Mouse (Mus musculus) heart, embryonic 13.5 days (tissue): ENCODE results near the gene Tpmt. TPM values are rescaled to one million over a fixed set of nuclear protein-coding genes. Genes with fewer than 3 reads are reported as not detected.
A peak's percentile ranks its signal among the peaks of the same experiment; 100 is the strongest.

Experiments
- ATAC-seq: fragments of 200-750 bp; cut with Nextera tagmentation; 2 replicates; pipeline ENCODE4 v1.8.0; 2017; ENCODE audit warnings: moderate TSS enrichment; ENCODE audit not compliant: insufficient number of reproducible peaks, low FRiP score, low TSS enrichment; ENCODE audit errors: extremely low read depth
- H3K27ac ChIP-seq: fragments of 300-500 bp; sonication (generic); replicated peaks from 2 replicates; pipeline ENCODE4 v1.5.1; 2015; ENCODE audit warnings: moderate library complexity, mild to moderate bottlenecking, inconsistent platforms
- H3K27me3 ChIP-seq: fragments of 300-500 bp; sonication (generic); replicated peaks from 2 replicates; pipeline ENCODE4 v1.6.1; 2015; ENCODE audit warnings: mild to moderate bottlenecking, inconsistent platforms
- H3K36me3 ChIP-seq: fragments of 300-500 bp; sonication (generic); 2 replicates; pipeline ENCODE4 v1.6.1; 2015; ENCODE audit warnings: mild to moderate bottlenecking, inconsistent platforms
- H3K4me1 ChIP-seq: fragments of 300-500 bp; sonication (generic); 2 replicates; pipeline ENCODE4 v1.6.1; 2015; ENCODE audit warnings: inconsistent platforms
- H3K4me2 ChIP-seq: fragments of 300-500 bp; sonication (generic); 2 replicates; pipeline ENCODE4 v1.6.1; 2015; ENCODE audit warnings: inconsistent platforms, mild to moderate bottlenecking, moderate library complexity
- H3K4me3 ChIP-seq: fragments of 300-500 bp; sonication (generic); 2 replicates; pipeline ENCODE4 v1.5.1; 2015; ENCODE audit warnings: moderate library complexity, mild to moderate bottlenecking, inconsistent platforms
- H3K9ac ChIP-seq: fragments of 300-500 bp; sonication (generic); 2 replicates; pipeline ENCODE4 v1.6.1; 2015; ENCODE audit warnings: inconsistent platforms, mild to moderate bottlenecking, moderate library complexity
- H3K9me3 ChIP-seq: fragments of 300-500 bp; sonication (generic); 2 replicates; pipeline ENCODE4 v1.6.1; 2016; ENCODE audit warnings: inconsistent platforms
- WGBS: fragments of 180-500 bp; shearing (Covaris S2); methylation state at CpG from one replicate; pipeline ENCODE4 v1.1.7; 2015; ENCODE audit warnings: mixed read lengths; 5-methylcytosine and 5-hydroxymethylcytosine counted together
- polyA plus RNA-seq: library from polyadenylated mRNA; unstranded; fragments of >200 nt; fragmentation: Nextera tagmentation; extraction: Ambion mirVana; gene quantifications from 2 replicates; pipeline ENCODE4 v1.2.1, GENCODE M21; 2015

Gene Tpmt
- polyA plus RNA-seq, 1 experiment from 2014 or later, result 11.9 TPM

DNA sequence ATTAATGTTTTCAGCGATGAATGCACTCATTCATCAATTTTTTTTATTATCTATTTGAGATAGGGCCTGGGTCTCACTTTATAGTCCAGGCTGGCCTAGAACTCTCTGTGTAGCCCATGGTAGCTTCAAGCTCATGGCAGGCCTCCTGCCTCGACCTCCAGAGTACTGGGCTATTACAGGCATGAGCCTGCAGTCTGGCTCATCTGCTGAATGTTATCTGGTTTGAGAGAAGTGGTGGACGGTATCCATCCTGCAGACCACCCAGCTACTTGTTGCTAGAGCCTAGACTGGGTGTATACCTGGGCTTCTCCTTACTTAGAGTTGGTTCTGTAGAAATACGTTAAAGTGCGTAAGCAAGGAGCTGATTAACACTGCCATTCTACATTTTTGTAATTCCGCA lies 22.5 kb upstream of the Tpmt start:
- no peaks in the 10 kb centered on the region for H3K9me3 ChIP-seq
- H3K4me3 ChIP-seq, result no peak overlapping the region
- H3K27me3 ChIP-seq, result no peaks in the 10 kb centered on the region
- ATAC-seq, result no peak
- no peak overlapping the region for H3K27ac ChIP-seq
- H3K36me3 ChIP-seq, result peaks cover 41% of the 10 kb centered on the region
- 81% methylated on average over 6 of the region's 6 CpGs for WGBS
- no peak overlapping the region for H3K9ac ChIP-seq
- H3K4me1 ChIP-seq, result peaks cover 4% of the 10 kb centered on the region; the same call in 1 of the 2 replicates
- H3K4me2 ChIP-seq, result no peak overlapping the region

DNA sequence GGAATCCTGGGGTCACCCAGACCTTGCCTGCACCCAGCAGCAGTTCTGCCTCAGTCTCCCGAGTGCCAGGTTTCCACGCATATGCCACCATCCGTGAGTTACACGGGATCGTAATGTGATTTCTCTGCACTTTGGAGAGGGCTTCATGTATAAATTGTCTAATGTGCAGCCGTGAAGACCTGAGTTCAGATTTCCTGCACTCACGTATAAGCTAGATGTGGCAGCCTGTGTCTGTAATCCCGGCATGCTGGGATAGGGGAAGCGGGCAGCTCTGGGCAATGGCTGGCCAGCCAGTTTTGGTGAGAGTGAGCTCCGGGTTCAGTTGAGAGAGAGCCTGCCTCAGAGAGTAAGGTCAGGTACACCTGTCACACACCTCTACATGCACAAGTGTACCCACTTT lies 22.0 kb upstream of the Tpmt start:
- Histone ChIP-seq H3K27ac (no peak overlapping the region), H3K4me2 (no peak overlapping the region), H3K9me3 (no peaks in the 10 kb centered on the region), H3K27me3 (no peaks in the 10 kb centered on the region), H3K36me3 (peaks cover 40% of the 10 kb centered on the region), H3K4me3 (no peak overlapping the region), H3K4me1 (peaks cover 4% of the 10 kb centered on the region; the same call in 1 of the 2 replicates), H3K9ac (no peak overlapping the region)
- WGBS, result 90% methylated on average over 10 of the region's 10 CpGs
- no peak for ATAC-seq

DNA sequence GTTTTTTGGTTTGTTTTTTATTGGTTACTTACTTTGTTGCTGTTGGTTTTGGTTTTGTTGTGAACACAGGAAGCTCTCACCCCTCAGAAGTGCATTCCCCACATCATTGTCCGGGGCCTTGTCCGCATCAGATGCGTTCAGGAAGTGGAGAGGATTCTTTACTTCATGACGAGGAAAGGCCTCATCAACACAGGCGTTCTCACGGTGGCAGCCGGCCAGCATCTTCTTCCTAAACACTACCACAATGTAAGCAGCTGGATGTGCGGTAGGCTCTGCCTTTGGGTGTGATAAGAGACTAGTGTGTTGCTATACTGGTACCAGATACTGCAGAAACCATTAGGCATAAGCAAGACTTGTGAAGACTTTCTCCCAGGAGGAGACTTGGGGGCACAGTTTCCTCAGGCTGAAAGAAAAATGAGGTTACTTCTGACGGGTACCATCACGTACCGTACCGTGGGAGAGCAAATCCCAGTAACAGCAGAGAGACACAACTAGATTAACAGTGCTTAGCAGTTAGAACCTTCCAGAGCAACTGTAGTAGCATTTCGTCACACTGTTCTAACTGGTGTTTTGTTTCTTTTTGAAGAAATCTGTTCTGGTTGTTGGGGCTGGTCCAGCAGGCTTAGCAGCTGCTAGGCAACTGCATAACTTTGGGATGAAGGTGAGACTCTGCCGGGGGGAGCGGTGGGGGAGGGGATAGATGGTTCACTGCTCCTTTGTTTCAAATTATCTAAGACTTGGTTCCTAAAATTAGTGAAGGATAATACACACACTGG lies 19.6 kb upstream of the Tpmt start:
- Histone ChIP-seq H3K9ac (no peak overlapping the region), H3K9me3 (no peaks in the 10 kb centered on the region), H3K4me2 (no peak overlapping the region), H3K27ac (no peak overlapping the region), H3K36me3 (peaks cover 52% of the 10 kb centered on the region), H3K27me3 (no peaks in the 10 kb centered on the region), H3K4me3 (no peak overlapping the region), H3K4me1 (peaks cover 4% of the 10 kb centered on the region; the same call in 1 of the 2 replicates)
- WGBS, result 71% methylated on average over 15 of the region's 15 CpGs
- ATAC-seq, result no peak

DNA sequence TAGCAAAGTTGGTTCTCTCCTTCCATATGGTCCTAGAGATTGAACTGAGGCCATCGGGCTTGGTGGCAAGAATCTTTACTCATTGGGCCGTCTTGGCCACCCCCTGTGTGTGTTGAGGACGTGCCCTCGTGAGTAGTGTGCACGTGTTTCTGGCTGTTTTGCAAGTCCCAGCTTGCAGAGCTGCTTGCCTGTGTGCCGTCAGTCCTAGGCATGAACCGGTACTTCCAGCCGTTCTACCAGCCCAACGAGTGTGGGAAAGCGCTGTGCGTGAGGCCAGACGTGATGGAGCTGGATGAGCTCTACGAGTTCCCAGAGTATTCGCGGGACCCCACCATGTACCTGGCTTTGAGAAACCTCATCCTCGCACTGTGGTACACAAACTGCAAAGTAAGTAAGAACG lies 18.2 kb upstream of the Tpmt start:
- 91% methylated on average over 17 of the region's 17 CpGs for WGBS
- Histone ChIP-seq H3K36me3 (peaks cover 52% of the 10 kb centered on the region), H3K4me2 (no peak overlapping the region), H3K27me3 (no peaks in the 10 kb centered on the region), H3K9ac (no peak overlapping the region), H3K27ac (no peak overlapping the region), H3K4me3 (no peak overlapping the region), H3K4me1 (peaks cover 4% of the 10 kb centered on the region; the same call in 1 of the 2 replicates), H3K9me3 (no peaks in the 10 kb centered on the region)
- no peak for ATAC-seq

DNA sequence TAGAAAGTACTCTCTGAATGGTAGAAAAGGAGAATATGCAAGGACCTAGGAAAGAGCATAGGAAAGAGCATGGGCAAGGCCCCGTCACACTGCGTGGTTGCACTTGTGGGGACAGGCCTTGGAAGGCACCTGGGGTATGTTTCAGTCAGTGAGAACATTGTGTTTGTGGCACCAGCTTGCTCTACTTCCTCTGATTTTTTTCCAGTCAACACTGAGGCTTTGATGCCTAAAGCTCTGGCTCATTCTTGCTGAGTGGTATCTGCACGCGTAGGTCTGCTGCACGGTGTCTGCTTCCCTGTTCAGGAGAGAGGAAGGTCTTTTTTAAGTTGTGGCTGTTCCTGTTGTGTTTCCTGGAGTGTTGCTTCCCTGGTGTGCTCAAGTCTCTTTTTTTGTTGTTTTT lies 12.2 kb upstream of the Tpmt start:
- no peak for ATAC-seq
- Histone ChIP-seq H3K9ac (no peak overlapping the region), H3K36me3 (peaks cover 49% of the 10 kb centered on the region), H3K9me3 (no peaks in the 10 kb centered on the region), H3K27me3 (no peaks in the 10 kb centered on the region), H3K4me2 (no peak overlapping the region), H3K27ac (no peak overlapping the region), H3K4me3 (no peak overlapping the region), H3K4me1 (no peaks in the 10 kb centered on the region)
- WGBS, result 80% methylated on average over 5 of the region's 5 CpGs

DNA sequence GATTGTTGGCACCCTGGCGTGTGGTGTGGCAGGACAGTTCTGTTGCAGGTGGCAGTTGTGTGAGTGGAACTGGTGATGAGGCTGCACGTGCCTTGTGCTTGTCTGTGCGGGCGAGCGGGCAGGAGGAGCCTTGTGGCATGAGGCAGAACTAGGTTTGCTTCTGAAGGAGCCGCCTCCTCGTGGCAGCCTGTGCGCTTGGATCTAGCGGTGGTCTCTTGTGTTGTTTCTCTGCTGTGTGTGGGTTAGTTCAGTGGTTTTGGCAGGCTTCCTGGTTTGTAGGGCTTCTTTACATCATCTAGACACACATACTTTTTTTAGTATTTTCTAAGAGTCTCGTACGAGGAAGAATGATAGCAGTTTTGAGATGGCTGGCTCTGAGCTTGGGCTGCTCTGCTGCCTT lies 11.6 kb upstream of the Tpmt start:
- H3K4me2 ChIP-seq, result no peak overlapping the region
- no peak overlapping the region for H3K9ac ChIP-seq
- peaks cover 49% of the 10 kb centered on the region for H3K36me3 ChIP-seq
- H3K4me3 ChIP-seq, result no peak overlapping the region
- no peaks in the 10 kb centered on the region for H3K27me3 ChIP-seq
- 82% methylated on average over 11 of the region's 11 CpGs for whole genome bisulfite sequencing
- peaks cover 3% of the 10 kb centered on the region; the same call in 1 of the 2 replicates for H3K4me1 ChIP-seq
- no peak for ATAC-seq
- no peaks in the 10 kb centered on the region for H3K9me3 ChIP-seq
- no peak overlapping the region for H3K27ac ChIP-seq

DNA sequence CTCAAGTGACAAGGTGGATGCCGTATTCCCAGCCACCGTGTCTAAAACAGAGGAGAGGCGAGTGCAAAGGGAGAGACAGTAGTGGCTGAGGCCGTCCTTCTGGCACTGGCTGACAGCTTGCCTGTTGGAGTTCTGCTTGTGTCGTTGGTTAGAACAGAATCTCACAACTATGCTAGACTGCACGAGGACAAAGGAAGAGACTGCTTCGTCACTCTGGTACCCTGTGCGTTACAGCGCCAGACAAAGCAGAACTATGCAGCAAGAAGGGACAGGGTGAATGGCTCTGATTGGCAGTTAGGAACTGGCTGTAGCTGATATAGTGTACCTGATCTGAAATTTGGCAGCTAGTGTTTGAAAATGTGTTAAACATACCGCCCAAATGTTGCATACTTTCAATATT lies 9.4 kb upstream of the Tpmt start:
- H3K9me3 ChIP-seq, result no peaks in the 10 kb centered on the region
- 78% methylated on average over 10 of the region's 10 CpGs for WGBS
- H3K36me3 ChIP-seq, result peaks cover 44% of the 10 kb centered on the region
- peaks cover 17% of the 10 kb centered on the region for H3K4me1 ChIP-seq
- no peak overlapping the region for H3K4me2 ChIP-seq
- no peak overlapping the region for H3K9ac ChIP-seq
- H3K4me3 ChIP-seq, result no peak overlapping the region
- H3K27me3 ChIP-seq, result no peaks in the 10 kb centered on the region
- ATAC-seq, result no peak
- H3K27ac ChIP-seq, result no peak overlapping the region

DNA sequence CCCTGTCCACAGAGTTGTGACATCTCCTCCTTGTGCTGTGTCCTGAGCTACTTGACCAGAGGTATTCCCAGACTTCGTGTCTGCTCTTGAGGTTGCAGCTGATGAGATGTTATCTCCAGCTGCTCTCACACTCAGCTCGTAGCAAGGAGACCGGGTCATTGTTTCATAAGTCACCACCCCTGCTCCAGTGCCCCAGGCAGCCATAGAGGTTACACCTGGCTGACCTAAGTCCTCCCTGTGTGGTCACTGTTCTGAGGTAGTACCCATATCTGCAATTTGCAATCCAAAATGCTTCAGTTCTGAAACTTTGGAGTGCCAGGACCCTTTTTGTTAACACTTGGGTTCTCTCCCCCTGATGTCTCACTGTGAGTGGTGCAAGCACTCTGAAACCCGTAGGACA lies 5.5 kb upstream of the Tpmt start:
- Histone ChIP-seq H3K4me1 (peaks cover 17% of the 10 kb centered on the region), H3K27ac (no peak overlapping the region), H3K36me3 (peaks cover 39% of the 10 kb centered on the region), H3K4me2 (no peak overlapping the region), H3K27me3 (no peaks in the 10 kb centered on the region), H3K9ac (no peak overlapping the region), H3K9me3 (no peaks in the 10 kb centered on the region), H3K4me3 (no peak overlapping the region)
- WGBS, result 44% methylated on average over 4 of the region's 4 CpGs
- no peak for ATAC-seq

DNA sequence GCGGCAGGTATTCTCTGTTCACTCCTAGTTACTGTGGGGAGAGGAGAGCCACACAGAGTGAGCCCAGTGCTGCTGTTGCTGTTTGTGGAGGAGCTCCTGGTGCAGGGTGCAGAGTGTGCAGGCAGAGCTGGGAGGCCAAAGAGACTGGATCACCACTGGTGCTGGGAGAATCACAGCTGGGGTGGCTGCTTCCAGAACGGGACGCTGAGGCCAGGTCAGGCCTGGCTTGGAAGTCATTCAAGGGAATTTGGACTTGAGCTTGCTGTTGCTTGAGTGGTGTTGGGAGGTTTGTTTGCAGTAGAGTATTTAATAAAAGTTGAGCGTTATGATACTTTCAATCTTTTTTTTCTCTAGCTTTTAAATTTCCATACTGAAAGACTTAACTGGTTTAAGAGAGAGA lies 3.5 kb upstream of the Tpmt start:
- Histone ChIP-seq H3K4me1 (peaks cover 27% of the 10 kb centered on the region), H3K9ac (no peak overlapping the region), H3K9me3 (no peaks in the 10 kb centered on the region), H3K36me3 (peaks cover 28% of the 10 kb centered on the region), H3K27me3 (no peaks in the 10 kb centered on the region), H3K4me2 (no peak overlapping the region), H3K27ac (no peak overlapping the region), H3K4me3 (no peak overlapping the region)
- ATAC-seq, result no peak
- 86% methylated on average over 4 of the region's 4 CpGs for WGBS

DNA sequence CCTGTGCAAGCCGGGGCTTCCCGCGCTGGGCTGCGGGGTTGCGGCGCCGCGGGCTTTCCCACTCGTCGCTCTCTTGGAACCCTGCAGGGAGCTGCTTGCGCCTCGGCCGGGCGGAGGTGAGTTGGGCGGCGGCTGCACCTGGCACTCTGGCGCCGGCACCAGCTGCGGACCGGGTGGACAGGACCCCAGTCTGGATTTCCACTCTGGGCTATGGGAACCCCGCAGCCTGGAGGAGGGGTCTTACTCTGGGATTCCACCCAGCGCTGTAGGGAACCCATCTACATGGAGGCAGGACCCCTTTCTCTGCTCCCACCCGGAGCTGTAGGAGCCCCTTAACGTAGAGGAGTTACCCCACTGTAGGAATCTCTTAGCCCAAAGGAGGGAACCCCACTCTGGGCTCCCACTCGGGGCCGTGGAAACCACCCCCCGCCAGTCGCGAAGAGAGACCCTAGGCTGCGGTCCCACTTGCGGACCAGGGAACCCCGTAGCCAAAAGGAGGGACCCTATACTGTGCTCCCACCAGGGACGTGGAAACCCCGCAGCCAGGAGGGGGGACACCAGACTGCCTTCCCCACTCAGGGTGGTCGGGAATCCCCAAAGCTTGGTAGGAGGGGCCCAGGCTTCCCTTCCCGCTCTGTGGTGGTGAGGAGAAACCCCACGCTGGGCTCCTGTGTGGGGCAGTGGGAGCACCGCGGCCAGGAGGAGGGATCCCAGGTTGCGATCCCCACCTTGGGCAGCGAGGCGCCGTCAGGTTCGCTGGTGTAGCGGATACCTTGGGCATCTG lies 512 bp downstream of the Tpmt start:
- Histone ChIP-seq H3K4me1 (peaks cover 16% of the 10 kb centered on the region), H3K9ac (peak overlapping the region; percentile 88), H3K4me3 (peak overlapping the region; percentile 86), H3K4me2 (peak overlapping the region; percentile 100), H3K36me3 (peaks cover 4% of the 10 kb centered on the region), H3K27ac (0 out of 2 replicates have a peak overlapping the region, but pooled peaks have one; percentile 46), H3K9me3 (no peaks in the 10 kb centered on the region), H3K27me3 (no peaks in the 10 kb centered on the region)
- ATAC-seq, result 0 out of 2 replicates have a peak, but pooled peaks have one; percentile 1
- WGBS, result under 1% methylated on average over 45 of the region's 45 CpGs

DNA sequence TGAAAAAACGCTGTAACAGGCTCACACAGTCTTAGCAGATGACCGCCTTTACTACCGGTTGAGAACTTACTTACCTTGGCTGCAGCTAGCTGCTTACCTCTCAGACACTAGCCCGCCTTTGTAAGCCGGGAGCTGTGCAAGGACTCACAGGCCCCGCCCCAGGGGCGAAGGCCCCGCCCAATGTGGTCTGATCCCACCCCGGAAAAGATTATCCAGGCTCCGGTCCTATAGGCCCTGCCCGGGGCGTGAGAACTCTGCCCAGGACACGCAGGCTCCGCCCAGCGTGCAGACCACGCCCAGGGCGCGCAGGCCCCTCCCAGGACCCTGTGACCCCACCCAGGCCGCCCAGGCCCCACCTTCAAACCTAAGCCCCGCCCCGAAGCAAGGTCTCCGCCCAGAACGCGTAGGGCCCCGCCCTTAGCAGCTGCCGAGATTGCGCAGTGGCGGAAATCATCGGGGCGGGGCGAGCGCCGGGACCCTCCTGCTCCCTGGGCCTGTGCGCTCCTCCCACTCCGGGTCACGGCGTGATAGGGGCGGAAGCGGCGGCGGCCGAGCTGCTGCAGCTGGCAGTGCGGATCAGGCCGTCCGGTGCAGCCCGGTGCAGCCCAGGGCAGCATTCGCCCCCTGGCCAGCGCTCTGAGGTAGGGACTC lies 1.4 kb downstream of the Tpmt start, which contains the start of gene Kdm1b:
Gene Kdm1b (plus strand): TSS at position 470 of the 651 bp plus-strand sequence.
- Histone ChIP-seq H3K4me2 (peak within 1 kb of the TSS; percentile 100), H3K9ac (peak within 1 kb of the TSS; percentile 88), H3K36me3 (no peaks in the 10 kb centered on the region), H3K4me3 (peak within 1 kb of the TSS; percentile 86), H3K4me1 (peaks cover 16% of the 10 kb centered on the region), H3K9me3 (no peaks in the 10 kb centered on the region), H3K27me3 (no peaks in the 10 kb centered on the region), H3K27ac (peak within 1 kb of the TSS; percentile 46; the same call in 1 of the 2 replicates)
- under 1% methylated on average over 48 of the region's 48 CpGs for WGBS
- ATAC-seq, result peak; percentile 98
